Comparison of ENCODE assay signal across 10 mouse cellular contexts in the genomic region with DNA sequence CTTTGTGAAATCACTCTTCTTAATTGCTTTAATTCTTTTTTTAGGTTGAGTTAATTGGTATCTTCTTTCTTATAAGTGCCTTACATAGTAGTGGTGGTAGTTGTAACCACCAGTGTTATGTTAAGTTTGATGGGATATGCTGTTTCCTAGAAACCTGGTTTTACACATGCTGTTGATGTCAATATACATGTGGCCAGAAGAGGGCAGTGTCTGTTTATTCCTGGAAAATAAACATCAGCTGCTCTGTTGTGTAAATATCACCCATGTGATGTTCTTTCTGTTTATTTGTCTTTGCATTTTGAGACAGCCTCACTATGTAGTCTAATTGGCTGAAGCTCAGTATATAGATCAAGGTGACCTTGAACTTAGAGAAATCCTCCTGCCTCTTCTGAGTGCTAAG. TPM values are rescaled to one million over a fixed set of nuclear protein-coding genes. Genes with fewer than 3 reads are reported as not detected.
A peak's percentile ranks its signal among the peaks of the same experiment; 100 is the strongest.
DNase-seq lines count a peak whose midpoint lies in the region; ATAC-seq and TF ChIP-seq lines count a peak whose summit lies in the region.
"Had no signal": no experiment of that assay in that cellular context is flagged by ENCODE, and none has a peak within 500 bp of the region (broad histone marks: within the 10 kb centered on the region; RNA-seq: fewer than 3 reads in every experiment).

No protein-coding gene starts in this region.

- TF ChIP-seq CTCF in lung, embryonic 14.5 days (IDR thresholded peaks at IDR 0.05; ENCODE audit: low read depth), result peak; percentile 69
- no peak for TF ChIP-seq CTCF in lung, adult 2 months (IDR thresholded peaks at IDR 0.05; ENCODE audit: insufficient read depth, low read length)

- no peak overlapping the region for H3K4me3 ChIP-seq in lung, embryonic 14.5 days (ENCODE audit: low read depth, low read length)
- no peak overlapping the region for H3K4me3 ChIP-seq in lung, adult 2 months (replicated peaks; ENCODE audit: extremely low read depth, low read depth, low read length)
- H3K4me3 ChIP-seq: heart, embryonic 15.5 days; myocyte had no signal

- no peak for ATAC-seq in lung, embryonic 14.5 days (ENCODE audit: insufficient read depth)

- peak; percentile 22 for DNase-seq in cerebellum, adult 9-10 months
- DNase-seq in cerebellum, adult 11-12 months, result no peak
- DNase-seq in lung, embryonic 14.5 days, result peak; percentile 78
- no peak for DNase-seq in lung, adult 2 months
- peak; percentile 55 for DNase-seq in embryo, embryonic 11 days
- peak; percentile 10 for DNase-seq in lung, postnatal 14 days
- DNase-seq in adrenal gland, postnatal 25 days, result no peak
- DNase-seq in left cerebral cortex, adult 9 months (ENCODE audit: low spot score in 2 of 2), result no peak

- H3K36me3 ChIP-seq in lung, embryonic 14.5 days (ENCODE audit: insufficient read depth), result peaks cover 15% of the 10 kb centered on the region; the same call in 1 of the 2 replicates

- TF ChIP-seq POLR2A in lung, adult 2 months (IDR thresholded peaks at IDR 0.05; ENCODE audit: borderline replicate concordance, extremely low read depth, low read depth, low read length), result no peak

- H3K4me1 ChIP-seq in lung, embryonic 14.5 days (ENCODE audit: insufficient read depth), result no peaks in the 10 kb centered on the region
- no peaks in the 10 kb centered on the region for H3K4me1 ChIP-seq in lung, adult 2 months (ENCODE audit: control insufficient read depth, insufficient read depth, low read length)
- H3K4me1 ChIP-seq: heart, embryonic 15.5 days had no signal

- H3K4me2 ChIP-seq in lung, embryonic 14.5 days, result no peak overlapping the region
- H3K4me2 ChIP-seq: heart, embryonic 15.5 days had no signal

- no peak overlapping the region for H3K9ac ChIP-seq in lung, embryonic 14.5 days
- H3K9ac ChIP-seq: heart, embryonic 15.5 days had no signal

- H3K27ac ChIP-seq in lung, embryonic 14.5 days (ENCODE audit: low read depth), result no peak overlapping the region
- H3K27ac ChIP-seq: heart, embryonic 15.5 days had no signal

- H3K9me3 ChIP-seq in lung, embryonic 14.5 days (ENCODE audit: low read depth, low read length), result no peaks in the 10 kb centered on the region
- H3K9me3 ChIP-seq: heart, embryonic 15.5 days had no signal

- no peaks in the 10 kb centered on the region for H3K27me3 ChIP-seq in lung, embryonic 14.5 days (ENCODE audit: insufficient read depth, low read length)
- H3K27me3 ChIP-seq: heart, embryonic 15.5 days had no signal

RNA-seq across cellular contexts. Expression of gene Atrn, which starts 55.6 kb away (rescaled TPM):
- 9.1 and 10.2 TPM in 2 replicates for polyA plus RNA-seq in lung, embryonic 14.5 days (2014; fragmentation: Nextera tagmentation; extraction: Ambion mirVana)
- 12.1 and 16.4 TPM in 2 replicates for polyA plus RNA-seq in lung, adult 2 months (2012; rRNA removed)
- 35.0 and 41.2 TPM in 2 replicates for total RNA-seq in adrenal gland, postnatal 25 days (2021)

RNA-seq across cellular contexts. Expression of gene 4930402H24Rik, which starts 55.6 kb away (rescaled TPM):
- 27.0 and 28.2 TPM in 2 replicates for polyA plus RNA-seq in lung, embryonic 14.5 days (2014; fragmentation: Nextera tagmentation; extraction: Ambion mirVana)
- polyA plus RNA-seq in lung, adult 2 months (2012; rRNA removed), result 51.6 and 55.9 TPM in 2 replicates
- 29.6 and 38.9 TPM in 2 replicates for total RNA-seq in adrenal gland, postnatal 25 days (2021)

Comparison
In these comparisons a context has a peak if more than half of its experiments do, and no peak if none do; other contexts are left out.
1. DNase-seq: peak in cerebellum, adult 9-10 months (single experiment), lung, embryonic 14.5 days (single experiment), embryo, embryonic 11 days (single experiment) and lung, postnatal 14 days (single experiment); none in cerebellum, adult 11-12 months (single experiment), lung, adult 2 months (single experiment), adrenal gland, postnatal 25 days (single experiment) and left cerebral cortex, adult 9 months (0 of 2).